Mouse (Mus musculus) stomach, postnatal 0 days (tissue): ENCODE data around the gene 6030408B16Rik. TPM values are rescaled to one million over a fixed set of nuclear protein-coding genes. Genes with fewer than 3 reads are reported as not detected.
A peak's percentile ranks its signal among the peaks of the same experiment; 100 is the strongest.

Experiments used
- ATAC-seq: fragments of 200-750 bp; cut with Nextera tagmentation; 2 replicates; pipeline ENCODE4 v1.8.0; 2017; ENCODE audit not compliant: low FRiP score, low TSS enrichment
- DNase-seq: peaks from one replicate; pipeline ENCODE4 v3.0.0-alpha.2; 2016; ENCODE audit warnings: low spot score
- H3K27ac ChIP-seq: fragments of 300-500 bp; sonication (generic); replicated peaks from 2 replicates; pipeline ENCODE4 v1.5.1; 2014; ENCODE audit warnings: mild to moderate bottlenecking, control low read depth
- H3K27me3 ChIP-seq: fragments of 300-500 bp; sonication (generic); 2 replicates; pipeline ENCODE4 v1.6.1; 2014; ENCODE audit warnings: low read length; ENCODE audit not compliant: control insufficient read depth, insufficient read depth
- H3K36me3 ChIP-seq: fragments of 300-500 bp; sonication (generic); 2 replicates; pipeline ENCODE4 v1.6.1; 2014; ENCODE audit warnings: low read length, mixed read lengths; ENCODE audit not compliant: control insufficient read depth, insufficient read depth
- H3K4me1 ChIP-seq: fragments of 300-500 bp; sonication (generic); replicated peaks from 2 replicates; pipeline ENCODE4 v1.6.1; 2014; ENCODE audit warnings: antibody characterized with exemption; ENCODE audit not compliant: control insufficient read depth, insufficient read depth
- H3K4me2 ChIP-seq: fragments of 300-500 bp; sonication (generic); replicated peaks from 2 replicates; pipeline ENCODE4 v1.6.1; 2014; ENCODE audit warnings: low read depth, mild to moderate bottlenecking, control low read depth, moderate library complexity
- H3K4me3 ChIP-seq: fragments of 300-500 bp; sonication (generic); 2 replicates; pipeline ENCODE4 v1.5.1; 2014; ENCODE audit warnings: low read depth, low read length, control low read depth
- H3K9ac ChIP-seq: fragments of 300-500 bp; sonication (generic); 2 replicates; pipeline ENCODE4 v1.6.1; 2014; ENCODE audit warnings: mild to moderate bottlenecking, low read length, control low read depth, mixed read lengths
- H3K9me3 ChIP-seq: fragments of 300-500 bp; sonication (generic); 2 replicates; pipeline ENCODE4 v1.6.1; 2016; ENCODE audit warnings: low read length; ENCODE audit not compliant: control insufficient read depth
- CTCF ChIP-seq: IDR thresholded peaks from 2 replicates; pipeline ENCODE4 v1.5.1; 2016; ENCODE audit warnings: antibody characterized with exemption, low read depth, mild to moderate bottlenecking, moderate library complexity
- EP300 ChIP-seq: optimal IDR thresholded peaks from 2 replicates; pipeline ENCODE3; 2016; ENCODE audit warnings: antibody characterized with exemption
- WGBS: fragments of 180-500 bp; shearing (Covaris S2); extraction: QIAGEN DNeasy Blood & Tissue Kit; methylation state at CpG from one replicate; pipeline ENCODE4 v1.1.7; 2014; 5-methylcytosine and 5-hydroxymethylcytosine counted together
- polyA plus RNA-seq: library from polyadenylated mRNA; unstranded; fragments of >200 nt; fragmentation: Nextera tagmentation; extraction: Ambion mirVana; gene quantifications from 2 replicates; pipeline ENCODE4 v1.2.1, GENCODE M21; 2015

6030408B16Rik gene
- polyA plus RNA-seq, 1 experiment from 2014 or later = 2.4 TPM

DNA sequence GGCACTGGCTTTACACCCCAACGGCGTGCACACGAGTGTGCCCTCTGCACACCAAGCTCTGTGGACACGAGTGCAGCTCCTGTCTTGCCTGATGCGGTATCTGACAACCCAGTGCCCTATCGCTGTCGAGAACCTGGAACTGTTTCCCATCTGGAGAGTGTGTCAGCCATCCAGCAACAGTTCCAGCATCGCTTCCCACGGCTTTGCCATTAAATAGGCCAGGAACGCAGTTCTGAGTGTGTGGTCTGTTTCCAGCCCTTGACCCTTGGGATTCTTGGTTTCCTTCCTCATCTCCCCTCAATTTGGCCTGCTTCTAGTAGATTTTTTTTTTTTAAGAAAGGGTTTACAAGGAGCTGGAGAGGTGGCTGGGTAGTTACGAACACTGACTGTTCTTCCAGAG is 3.1 kb downstream of the 6030408B16Rik start:
- Histone ChIP-seq H3K9me3 (no peaks in the 10 kb centered on the region), H3K36me3 (no peaks in the 10 kb centered on the region), H3K27ac (no peak overlapping the region), H3K27me3 (no peaks in the 10 kb centered on the region), H3K4me2 (no peak overlapping the region), H3K4me3 (no peak overlapping the region), H3K4me1 (no peaks in the 10 kb centered on the region), H3K9ac (no peak overlapping the region)
- ATAC-seq = no peak
- TF ChIP-seq EP300 = no peak
- DNase-seq = no peak
- 66% methylated on average over 11 of the region's 11 CpGs for WGBS

GRCm38 (mm10) chr15:101297988-101298387 is 5.0 kb downstream of the 6030408B16Rik start:
- Histone ChIP-seq H3K9ac (no peak overlapping the region), H3K9me3 (no peaks in the 10 kb centered on the region), H3K36me3 (no peaks in the 10 kb centered on the region), H3K27me3 (no peaks in the 10 kb centered on the region), H3K4me1 (no peaks in the 10 kb centered on the region), H3K4me2 (no peak overlapping the region), H3K27ac (no peak overlapping the region), H3K4me3 (no peak overlapping the region)
- no peak for ATAC-seq
- DNase-seq = no peak
- TF ChIP-seq EP300 (no peak), CTCF (no peak)
- 60% methylated on average over 7 of the region's 7 CpGs for WGBS

GRCm38 (mm10) chr15:101298550-101298949 is 5.5 kb downstream of the 6030408B16Rik start:
- no peaks in the 10 kb centered on the region for H3K4me1 ChIP-seq
- no peak overlapping the region for H3K4me3 ChIP-seq
- TF ChIP-seq CTCF (no peak), EP300 (no peak)
- H3K9me3 ChIP-seq = no peaks in the 10 kb centered on the region
- H3K9ac ChIP-seq = no peak overlapping the region
- DNase-seq (no peak), ATAC-seq (no peak)
- no peaks in the 10 kb centered on the region for H3K27me3 ChIP-seq
- no peak overlapping the region for H3K27ac ChIP-seq
- H3K36me3 ChIP-seq = no peaks in the 10 kb centered on the region
- WGBS = 21% methylated on average over 7 of the region's 7 CpGs
- H3K4me2 ChIP-seq = no peak overlapping the region

DNA sequence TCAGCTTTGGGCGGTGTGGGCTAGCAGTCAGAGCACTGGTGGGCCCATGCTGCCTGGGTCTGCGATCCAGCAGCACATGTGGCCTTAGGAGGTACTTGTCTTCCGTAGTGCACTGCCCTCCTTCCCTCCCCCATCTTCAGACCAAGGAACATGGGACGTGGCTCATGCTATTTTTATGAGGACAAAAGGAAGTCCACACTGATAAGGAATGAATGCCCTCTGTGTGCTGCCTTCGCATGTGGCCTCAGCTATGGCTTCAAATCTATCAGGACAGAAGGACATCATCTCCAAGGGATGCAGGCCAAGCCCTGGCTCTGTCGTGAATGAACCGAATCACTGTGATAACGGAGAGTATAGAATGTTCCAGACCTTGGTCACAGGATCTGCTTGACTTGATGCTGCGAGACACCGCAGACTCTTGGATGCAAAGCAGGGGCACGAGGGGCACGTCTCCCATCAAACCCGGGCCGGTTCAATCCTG is 6.5 kb downstream of the 6030408B16Rik start:
- Histone ChIP-seq H3K9me3 (no peaks in the 10 kb centered on the region), H3K27me3 (no peaks in the 10 kb centered on the region), H3K4me1 (no peaks in the 10 kb centered on the region), H3K9ac (no peak overlapping the region), H3K4me2 (no peak overlapping the region), H3K36me3 (no peaks in the 10 kb centered on the region), H3K4me3 (no peak overlapping the region), H3K27ac (no peak overlapping the region)
- TF ChIP-seq EP300 (no peak), CTCF (no peak)
- ATAC-seq = no peak
- no peak for DNase-seq
- 78% methylated on average over 14 of the region's 14 CpGs for WGBS

DNA sequence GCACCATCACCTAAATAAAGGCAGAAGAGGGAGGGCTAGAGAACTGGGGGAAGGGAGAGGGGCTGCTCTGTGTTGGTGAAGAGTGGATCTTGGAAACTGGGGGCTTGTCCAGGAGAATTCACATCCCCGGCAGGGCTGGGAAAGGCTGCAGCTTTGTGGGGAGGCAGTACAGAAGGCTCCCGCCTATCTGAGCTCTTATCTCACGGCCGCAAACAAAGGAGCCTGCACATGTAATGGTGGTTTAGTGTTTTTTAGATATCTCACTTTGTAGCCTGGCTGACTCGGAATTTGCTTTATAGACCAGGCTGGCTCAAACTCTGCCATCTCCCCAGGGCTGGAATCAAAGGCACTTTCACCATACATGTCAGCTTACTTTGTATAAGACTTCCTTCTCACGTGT is 7.1 kb downstream of the 6030408B16Rik start:
- no peak overlapping the region for H3K27ac ChIP-seq
- WGBS = 53% methylated on average over 6 of the region's 6 CpGs

DNA sequence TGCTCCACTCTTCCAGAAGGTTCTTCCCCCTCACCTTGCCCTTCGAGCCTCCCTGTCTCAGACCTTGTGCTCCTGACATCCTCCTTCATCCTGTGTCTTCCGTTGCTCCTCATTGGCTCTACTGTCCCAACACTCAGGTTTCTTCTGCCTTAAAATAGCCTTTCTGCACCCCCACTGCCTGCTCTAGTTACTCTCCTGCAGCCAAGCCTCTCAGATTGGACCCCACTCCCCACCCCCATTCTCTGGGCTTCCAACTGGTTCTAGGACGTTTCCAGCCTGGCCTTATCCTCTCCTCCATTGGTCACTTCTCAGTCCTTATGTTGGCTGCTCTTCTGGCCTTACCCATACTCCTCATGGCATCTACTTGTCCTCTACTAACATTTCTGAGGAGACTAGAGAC is 9.2 kb downstream of the 6030408B16Rik start:
- Histone ChIP-seq H3K27ac (no peak overlapping the region), H3K27me3 (no peaks in the 10 kb centered on the region), H3K9me3 (no peaks in the 10 kb centered on the region), H3K4me2 (no peak overlapping the region), H3K4me1 (no peaks in the 10 kb centered on the region), H3K9ac (no peak overlapping the region), H3K36me3 (no peaks in the 10 kb centered on the region), H3K4me3 (no peak overlapping the region)
- no peak for DNase-seq
- no peak for ATAC-seq
- TF ChIP-seq EP300 (no peak), CTCF (no peak)
- WGBS = 85% methylated on average over 3 of the region's 3 CpGs

More for the DNA sequence above, 7.1 kb downstream of the 6030408B16Rik start:
- ATAC-seq (0 out of 2 replicates have a peak, but pooled peaks have one; percentile 23), DNase-seq (no peak)
- Histone ChIP-seq H3K9ac (no peak overlapping the region), H3K4me3 (no peak overlapping the region), H3K9me3 (no peaks in the 10 kb centered on the region), H3K4me2 (no peak overlapping the region), H3K36me3 (no peaks in the 10 kb centered on the region), H3K4me1 (no peaks in the 10 kb centered on the region), H3K27me3 (no peaks in the 10 kb centered on the region)
- TF ChIP-seq CTCF = no peak
- no peak for TF ChIP-seq EP300
